Mouse (Mus musculus) heart, adult 9 months (tissue): Measurements from ENCODE around the gene Ttc6.

Source experiments
- DNase-seq, 2 experiments: peaks; one replicate each; pipeline ENCODE4 v3.0.0; 2022; ENCODE audit warnings: low spot score in 2 of 2

Gene Ttc6

DNA sequence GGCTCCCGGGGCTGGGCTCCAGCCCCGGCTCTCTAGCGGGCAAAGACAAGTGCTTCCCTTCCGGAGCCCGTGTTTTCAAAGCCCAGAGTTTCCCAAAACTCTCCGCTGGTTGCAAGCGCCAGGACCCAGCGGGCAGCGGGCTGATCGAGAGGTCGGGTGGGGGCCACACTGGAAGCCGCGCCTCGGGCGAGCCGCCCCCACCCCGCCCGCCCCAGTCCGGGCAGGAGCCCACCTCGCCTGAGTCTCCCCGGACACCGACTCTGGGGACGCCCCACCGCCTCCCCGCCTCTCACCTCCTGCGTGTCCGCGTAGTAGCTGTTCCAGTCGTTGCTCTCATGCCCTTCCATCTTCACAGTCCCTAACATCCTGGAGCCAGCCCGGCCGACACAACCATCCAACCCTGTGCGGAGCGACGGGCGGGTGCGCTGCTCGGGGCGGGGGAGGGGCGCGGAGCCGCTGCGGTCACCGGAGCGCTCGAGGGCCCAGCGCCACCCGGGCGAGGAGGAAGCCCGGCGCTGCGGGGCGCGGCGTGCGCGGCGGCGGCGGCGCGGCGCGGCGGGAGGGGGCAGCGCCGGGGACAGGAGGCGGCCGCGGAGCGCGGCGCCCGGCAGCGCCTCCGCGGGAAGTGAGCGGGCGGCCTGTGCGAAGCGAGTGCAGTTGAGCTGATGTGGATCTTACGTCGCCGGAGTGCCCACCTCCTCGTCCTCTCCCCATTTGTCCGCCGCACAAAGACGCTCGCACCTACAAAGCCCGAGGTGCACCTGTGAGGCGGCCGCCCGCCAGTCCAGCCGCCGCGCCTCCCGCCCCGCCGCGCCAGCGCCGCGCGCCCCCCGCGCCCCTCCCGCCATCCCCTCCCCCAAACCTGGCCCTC is 18.3 kb upstream of the Ttc6 start:
- DNase-seq: no peak

- DNase-seq: no peak
Observed at GRCm38 (mm10) chr12:57546415-57547201, 17.3 kb upstream of the Ttc6 start, which contains the start of gene Foxa1. Gene Foxa1 (minus strand): TSS chr12:57546916.

GRCm38 (mm10) chr12:57547890-57548289 is 16.0 kb upstream of the Ttc6 start:
- no peak for DNase-seq

DNA sequence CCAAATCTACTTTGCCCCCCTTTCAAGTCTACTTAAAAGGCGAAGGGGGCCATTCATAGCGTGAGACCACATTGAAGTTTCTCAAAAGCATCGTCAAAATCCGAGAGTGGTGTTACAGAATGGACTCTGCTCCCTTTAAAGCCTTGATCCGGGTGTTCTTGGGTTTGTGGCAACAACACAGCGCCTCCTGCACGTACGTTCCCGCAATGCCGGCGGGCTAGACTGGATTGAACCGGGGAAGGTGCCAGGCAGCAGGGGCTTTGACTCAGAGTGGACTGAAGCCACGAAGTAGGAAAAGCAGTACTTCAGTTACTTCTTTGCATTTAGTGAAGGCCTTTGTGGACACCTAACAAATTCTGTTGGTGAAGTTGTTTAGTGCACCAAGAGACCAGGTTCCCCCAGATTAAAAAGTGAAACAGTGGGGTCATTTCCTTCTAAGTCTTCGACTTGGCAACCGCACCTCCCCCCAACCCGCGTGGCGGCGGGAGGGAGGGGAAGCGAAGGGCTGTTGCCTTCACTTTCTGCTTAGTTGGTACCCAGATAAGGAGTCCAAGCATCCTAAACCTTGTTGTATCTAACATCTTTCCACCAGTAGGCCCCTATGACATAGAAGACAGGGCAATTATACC is 15.4 kb upstream of the Ttc6 start:
- DNase-seq: no peak

GRCm38 (mm10) chr12:57548981-57549666 is 14.8 kb upstream of the Ttc6 start:
- DNase-seq: no peak

GRCm38 (mm10) chr12:57549667-57550160 is 14.2 kb upstream of the Ttc6 start:
- DNase-seq: no peak

- DNase-seq: no peak
Observed at GRCm38 (mm10) chr12:57550181-57550808, 13.6 kb upstream of the Ttc6 start.

DNA sequence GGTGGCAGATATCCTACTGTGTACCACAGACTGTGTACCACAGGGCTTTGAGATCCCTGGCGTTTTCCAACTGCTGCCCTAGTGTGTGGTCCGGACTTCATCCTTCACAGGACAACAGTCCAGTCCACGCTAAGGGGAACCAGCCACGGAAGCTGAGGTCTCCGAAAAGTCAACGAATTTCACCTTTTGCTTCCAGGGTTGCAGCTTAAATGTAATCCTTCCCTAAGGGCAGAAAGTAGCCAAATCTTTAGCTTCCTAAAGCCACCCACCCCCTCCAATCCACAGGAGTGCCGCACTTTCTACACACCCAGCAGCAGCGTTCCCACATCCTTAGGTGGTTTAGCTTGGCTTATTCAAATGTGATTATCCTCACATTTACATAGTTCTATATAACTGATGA is 13.0 kb upstream of the Ttc6 start:
- DNase-seq: no peak

- DNase-seq: no peak
Observed at GRCm38 (mm10) chr12:57552286-57552685, 11.6 kb upstream of the Ttc6 start.

GRCm38 (mm10) chr12:57554091-57554490 is 9.8 kb upstream of the Ttc6 start:
- no peak for DNase-seq

DNA sequence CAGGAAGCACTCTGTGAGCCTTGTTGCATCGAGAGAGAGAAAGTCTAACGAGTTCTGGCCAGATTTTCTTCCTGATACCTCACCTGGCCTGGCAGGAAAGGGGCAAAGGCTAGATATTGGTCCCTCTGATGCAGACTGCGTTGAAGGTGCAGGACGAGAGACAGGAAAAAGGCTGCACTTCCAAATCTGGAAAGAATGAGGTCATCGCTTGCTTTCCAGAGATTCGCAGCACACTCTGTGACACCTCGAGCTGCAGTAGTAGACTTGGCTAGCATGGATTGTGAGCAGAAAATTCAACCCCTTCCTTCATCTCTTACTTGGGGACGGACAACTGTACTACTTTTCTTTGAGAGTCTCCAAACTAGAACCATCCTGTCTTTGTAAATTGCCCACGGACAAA is 7.9 kb downstream of the Ttc6 start:
- DNase-seq: no peak

GRCm38 (mm10) chr12:57572415-57572814 is 8.5 kb downstream of the Ttc6 start:
- no peak for DNase-seq

DNA sequence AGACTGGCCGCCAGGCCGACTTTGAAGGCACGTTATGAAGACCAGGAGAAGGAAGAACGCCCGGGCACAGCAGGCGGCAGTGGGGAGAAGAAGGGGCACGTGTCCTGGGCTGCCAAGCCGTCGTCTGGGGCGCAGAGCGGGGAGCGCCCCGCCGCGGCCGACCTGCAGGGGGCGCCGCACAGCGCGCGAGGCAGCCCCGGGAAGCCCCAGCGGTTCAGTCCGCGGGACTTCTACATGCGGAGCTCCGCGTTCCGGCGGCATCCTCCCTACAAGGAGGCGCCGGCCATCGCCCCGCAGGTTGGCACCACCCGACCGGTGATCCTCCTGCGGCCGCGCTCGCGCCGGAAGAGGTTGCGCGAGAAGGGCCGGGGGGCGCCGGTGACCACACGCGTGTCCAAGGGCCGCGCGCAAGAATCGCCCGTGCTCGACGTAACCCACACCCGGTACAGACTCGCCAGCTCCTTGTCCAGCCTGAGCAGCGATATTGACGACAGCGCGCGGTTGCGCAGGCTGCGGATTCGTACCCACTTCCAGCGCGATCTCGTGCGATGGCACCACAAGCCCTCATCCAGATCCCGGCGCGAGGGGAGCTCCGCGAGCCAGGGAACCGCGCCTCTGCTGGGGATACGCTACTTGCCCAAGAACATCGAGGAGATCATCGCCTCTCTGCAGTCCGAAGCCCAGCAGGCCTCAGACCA is 12.2 kb downstream of the Ttc6 start:
- no peak for DNase-seq

GRCm38 (mm10) chr12:57607624-57608023 is 43.7 kb downstream of the Ttc6 start:
- no peak for DNase-seq

GRCm38 (mm10) chr12:57615137-57615536 is 51.2 kb downstream of the Ttc6 start:
- no peak for DNase-seq

DNA sequence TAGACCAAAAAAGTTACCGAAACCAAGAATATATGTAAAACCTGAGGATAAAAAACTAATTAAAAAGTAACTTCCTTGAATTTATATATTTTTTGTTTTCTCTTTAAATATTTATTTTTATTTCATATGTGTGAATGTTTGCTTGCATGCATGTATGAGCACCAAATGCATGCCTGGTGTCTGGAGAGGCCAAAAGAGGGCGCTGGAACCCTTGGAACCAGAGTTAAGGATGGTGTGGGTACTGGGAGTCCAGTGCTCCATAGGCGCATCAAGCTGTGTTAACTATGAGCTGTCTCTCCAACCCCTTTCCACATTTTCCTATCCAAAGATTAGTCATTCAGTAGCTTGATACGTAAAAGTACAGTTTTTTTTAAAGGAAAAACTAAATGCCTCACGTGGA is 58.1 kb downstream of the Ttc6 start:
- DNase-seq: no peak

DNA sequence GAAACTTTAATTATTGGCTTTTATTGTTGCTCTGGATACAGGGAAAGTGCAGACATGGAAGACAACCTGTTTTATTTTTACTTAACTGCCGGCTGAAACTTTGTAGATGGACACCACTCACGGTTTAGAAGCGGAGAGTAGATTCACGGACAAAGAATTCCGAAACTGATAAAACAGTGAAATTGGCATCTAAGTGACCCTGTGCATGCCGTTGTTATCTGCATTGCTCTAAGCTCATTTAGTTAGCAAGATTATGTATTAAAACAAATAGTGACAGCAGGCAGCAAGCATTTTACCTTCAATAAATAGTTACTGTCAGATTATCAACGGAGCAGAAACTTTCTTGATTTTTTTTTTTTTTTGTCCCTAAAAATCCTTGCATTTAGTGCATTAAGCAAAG is 59.4 kb downstream of the Ttc6 start:
- DNase-seq: no peak

- DNase-seq: no peak
Observed at GRCm38 (mm10) chr12:57624011-57624608, 60.2 kb downstream of the Ttc6 start.

- DNase-seq: no peak
Observed at GRCm38 (mm10) chr12:57650011-57650410, 86.1 kb downstream of the Ttc6 start.

DNA sequence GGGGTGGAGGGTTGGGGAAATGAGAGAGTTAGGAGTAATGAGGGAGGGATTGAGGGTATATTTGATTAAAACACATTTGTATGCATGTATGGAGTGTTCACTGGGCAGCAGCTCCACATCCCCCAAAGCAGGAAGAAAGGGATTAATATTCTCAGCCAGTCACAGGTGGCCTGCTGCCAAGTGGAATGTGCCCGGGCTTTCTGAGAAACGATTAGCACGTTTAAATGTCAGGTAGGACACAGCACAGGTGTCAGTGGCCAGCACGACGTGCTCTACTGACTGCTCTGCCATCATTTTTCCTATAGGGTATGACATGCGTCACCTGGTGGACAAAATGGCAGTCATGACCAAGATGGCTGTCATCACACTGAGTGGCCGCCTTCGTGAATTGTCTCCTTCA is 86.8 kb downstream of the Ttc6 start:
- DNase-seq: no peak
